Mouse (Mus musculus): ENCODE measurements at regions not wholly inside any gene's neighbourhood (a gene's known extent, or its start where the extent isn't known, plus 50 kb on each side); places are given as distances from the start of the nearest gene placed in this dataset.

- no peak for TF ChIP-seq POLR2A (IDR thresholded peaks at IDR 0.05; ENCODE audit: borderline replicate concordance, extremely low read depth, insufficient read depth, insufficient read length, poor library complexity, severe bottlenecking)
- no peak for TF ChIP-seq CTCF (IDR thresholded peaks at IDR 0.05; ENCODE audit: borderline replicate concordance, extremely low read depth, insufficient read depth, insufficient read length)
- DNase-seq (ENCODE audit: low read depth): peak; percentile 46
These were observed 72.7 kb upstream of the Gm10184 start for GRCm38 (mm10) chr17:89982904-89983303.

DNA sequence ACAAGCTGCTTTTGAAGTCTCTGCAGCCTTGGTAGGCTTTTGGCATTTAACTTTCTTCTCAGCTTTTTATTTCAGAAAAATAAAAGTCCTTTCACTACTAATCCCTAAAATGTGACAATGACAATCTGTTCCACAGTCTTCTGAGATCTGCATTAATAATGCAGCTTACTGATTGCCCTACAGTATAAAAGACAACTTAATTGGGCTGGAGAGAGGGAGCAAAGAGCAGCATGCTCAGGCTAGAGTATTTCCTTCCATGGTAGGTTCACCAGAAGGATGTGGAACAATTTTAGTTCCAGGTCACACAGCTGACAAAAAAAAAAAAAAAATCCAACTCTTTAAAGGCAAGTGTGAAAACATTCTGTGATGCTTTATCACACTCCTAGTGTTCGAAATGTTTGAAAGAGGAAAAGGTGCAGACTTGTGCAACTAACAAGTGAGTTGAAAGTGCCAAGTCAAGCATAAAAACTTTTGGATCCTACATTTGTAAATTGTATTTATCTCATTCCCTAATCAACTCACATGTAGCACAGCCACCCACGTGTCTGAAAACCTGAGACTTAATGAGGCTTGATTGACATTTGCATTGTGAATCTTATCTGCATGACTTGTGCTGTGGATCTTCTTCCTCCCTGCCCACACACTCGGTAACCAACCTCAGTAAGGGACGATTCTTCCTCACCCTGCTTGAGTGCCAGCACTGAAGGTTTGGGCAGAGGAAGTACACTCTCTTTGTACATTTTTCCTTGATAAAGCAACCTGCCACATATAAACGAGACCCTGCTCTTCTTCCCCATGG is 69.0 kb upstream of the Gm10184 start:
- peak; percentile 46 for DNase-seq (ENCODE audit: low read depth)
- TF ChIP-seq CTCF (IDR thresholded peaks at IDR 0.05; ENCODE audit: borderline replicate concordance, extremely low read depth, insufficient read depth, insufficient read length) (no peak), POLR2A (IDR thresholded peaks at IDR 0.05; ENCODE audit: borderline replicate concordance, extremely low read depth, insufficient read depth, insufficient read length, poor library complexity, severe bottlenecking) (no peak)

GRCm38 (mm10) chr17:89963000-89963399 is 52.8 kb upstream of the Gm10184 start:
- TF ChIP-seq CTCF (IDR thresholded peaks at IDR 0.05; ENCODE audit: borderline replicate concordance, extremely low read depth, insufficient read depth, insufficient read length) (no peak), POLR2A (IDR thresholded peaks at IDR 0.05; ENCODE audit: borderline replicate concordance, extremely low read depth, insufficient read depth, insufficient read length, poor library complexity, severe bottlenecking) (no peak)
- no peak for DNase-seq (ENCODE audit: low read depth)

- DNase-seq (ENCODE audit: low read depth): no peak
- TF ChIP-seq POLR2A (IDR thresholded peaks at IDR 0.05; ENCODE audit: borderline replicate concordance, extremely low read depth, insufficient read depth, insufficient read length, poor library complexity, severe bottlenecking) (no peak), CTCF (IDR thresholded peaks at IDR 0.05; ENCODE audit: borderline replicate concordance, extremely low read depth, insufficient read depth, insufficient read length) (no peak)
These were observed 51.2 kb upstream of the Gm10184 start for GRCm38 (mm10) chr17:89961431-89961830.

- DNase-seq (ENCODE audit: low read depth): peak; percentile 23
- TF ChIP-seq CTCF (IDR thresholded peaks at IDR 0.05; ENCODE audit: borderline replicate concordance, extremely low read depth, insufficient read depth, insufficient read length) (no peak), POLR2A (IDR thresholded peaks at IDR 0.05; ENCODE audit: borderline replicate concordance, extremely low read depth, insufficient read depth, insufficient read length, poor library complexity, severe bottlenecking) (no peak)
These were observed 50.1 kb upstream of the Gm10184 start for GRCm38 (mm10) chr17:89960368-89960767.
